Mouse (Mus musculus) midbrain, embryonic 11.5 days (tissue): ENCODE measurements around the gene Ror2. TPM values are rescaled to one million over a fixed set of nuclear protein-coding genes. Genes with fewer than 3 reads are reported as not detected.

ENCODE experiments used
- ATAC-seq: fragments of 200-750 bp; cut with Nextera tagmentation; 2 replicates; pipeline ENCODE4 v1.8.0; 2017; ENCODE audit warnings: moderate TSS enrichment, moderate library complexity; ENCODE audit not compliant: low FRiP score
- DNase-seq: peaks from one replicate; pipeline ENCODE4 v3.0.0; 2015; ENCODE audit warnings: low spot score; ENCODE audit errors: missing footprints
- H3K27ac ChIP-seq: fragments of 300-500 bp; sonication (generic); 2 replicates; pipeline ENCODE4 v1.5.1; 2014; ENCODE audit warnings: low read depth, low read length
- H3K27me3 ChIP-seq: fragments of 300-500 bp; sonication (generic); 2 replicates; pipeline ENCODE4 v1.6.1; 2014; ENCODE audit warnings: mild to moderate bottlenecking, low read length, moderate library complexity, mixed read lengths; ENCODE audit not compliant: control insufficient read depth, insufficient read depth
- H3K36me3 ChIP-seq: fragments of 300-500 bp; sonication (generic); 2 replicates; pipeline ENCODE4 v1.6.1; 2014; ENCODE audit warnings: mild to moderate bottlenecking, low read length, moderate library complexity, mixed read lengths; ENCODE audit not compliant: control insufficient read depth, insufficient read depth
- H3K4me1 ChIP-seq: fragments of 300-500 bp; sonication (generic); 2 replicates; pipeline ENCODE4 v1.6.1; 2014; ENCODE audit warnings: low read length; ENCODE audit not compliant: control insufficient read depth, insufficient read depth
- H3K4me2 ChIP-seq: fragments of 300-500 bp; sonication (generic); 2 replicates; pipeline ENCODE4 v1.6.1; 2014; ENCODE audit warnings: mild to moderate bottlenecking, moderate library complexity
- H3K4me3 ChIP-seq: fragments of 300-500 bp; sonication (generic); 2 replicates; pipeline ENCODE4 v1.5.1; 2014; ENCODE audit warnings: low read depth, low read length
- H3K9ac ChIP-seq: fragments of 300-500 bp; sonication (generic); 2 replicates; pipeline ENCODE4 v1.6.1; 2014; ENCODE audit warnings: low read length
- H3K9me3 ChIP-seq: fragments of 300-500 bp; sonication (generic); 2 replicates; pipeline ENCODE4 v1.6.1; 2016; ENCODE audit warnings: low read length; ENCODE audit not compliant: control insufficient read depth
- WGBS: fragments of 180-500 bp; shearing (Covaris S2); extraction: QIAGEN DNeasy Blood & Tissue Kit; methylation state at CpG from one replicate; pipeline ENCODE4 v1.1.7; 2014; 5-methylcytosine and 5-hydroxymethylcytosine counted together
- polyA plus RNA-seq: library from polyadenylated mRNA; unstranded; fragments of >200 nt; fragmentation: Nextera tagmentation; extraction: Ambion mirVana; gene quantifications from 2 replicates; pipeline ENCODE4 v1.2.1, GENCODE M21; 2014

Ror2 gene
- polyA plus RNA-seq, 1 experiment from 2014 or later: 4.8 TPM

GRCm38 (mm10) chr13:53281604-53282396 lies 4.1 kb downstream of the Ror2 start:
- no peak for ATAC-seq
- H3K4me2 ChIP-seq: no peak overlapping the region
- no peak overlapping the region for H3K9ac ChIP-seq
- H3K36me3 ChIP-seq: no peaks in the 10 kb centered on the region
- H3K4me1 ChIP-seq: peaks cover 3% of the 10 kb centered on the region; the same call in 1 of the 2 replicates
- H3K9me3 ChIP-seq: no peaks in the 10 kb centered on the region
- H3K27me3 ChIP-seq: peaks cover 22% of the 10 kb centered on the region
- DNase-seq: no peak
- no peak overlapping the region for H3K4me3 ChIP-seq
- WGBS: 64% methylated on average over 11 of the region's 11 CpGs
- H3K27ac ChIP-seq: no peak overlapping the region

GRCm38 (mm10) chr13:53278908-53279307 lies 7.0 kb downstream of the Ror2 start:
- H3K36me3 ChIP-seq: no peaks in the 10 kb centered on the region
- no peak for DNase-seq
- no peak for ATAC-seq
- no peaks in the 10 kb centered on the region for H3K27me3 ChIP-seq
- H3K4me3 ChIP-seq: no peak overlapping the region
- H3K4me1 ChIP-seq: no peaks in the 10 kb centered on the region
- no peak overlapping the region for H3K4me2 ChIP-seq
- H3K9ac ChIP-seq: no peak overlapping the region
- 74% methylated on average over 10 of the region's 10 CpGs for WGBS
- no peak overlapping the region for H3K27ac ChIP-seq
- H3K9me3 ChIP-seq: no peaks in the 10 kb centered on the region

- no peaks in the 10 kb centered on the region for H3K9me3 ChIP-seq
- no peak overlapping the region for H3K4me3 ChIP-seq
- no peaks in the 10 kb centered on the region for H3K27me3 ChIP-seq
- WGBS: 75% methylated on average over 7 of the region's 7 CpGs
- H3K36me3 ChIP-seq: no peaks in the 10 kb centered on the region
- no peak overlapping the region for H3K4me2 ChIP-seq
- no peaks in the 10 kb centered on the region for H3K4me1 ChIP-seq
- H3K27ac ChIP-seq: no peak overlapping the region
- DNase-seq (no peak), ATAC-seq (no peak)
- no peak overlapping the region for H3K9ac ChIP-seq
Measured at GRCm38 (mm10) chr13:53276381-53276780, 9.5 kb downstream of the Ror2 start.

GRCm38 (mm10) chr13:53275778-53276177 lies 10.1 kb downstream of the Ror2 start:
- Histone ChIP-seq H3K9me3 (no peaks in the 10 kb centered on the region), H3K27me3 (no peaks in the 10 kb centered on the region), H3K4me3 (no peak overlapping the region), H3K36me3 (no peaks in the 10 kb centered on the region), H3K9ac (no peak overlapping the region), H3K27ac (no peak overlapping the region), H3K4me1 (no peaks in the 10 kb centered on the region), H3K4me2 (no peak overlapping the region)
- 82% methylated on average over 8 of the region's 8 CpGs for WGBS
- ATAC-seq (no peak), DNase-seq (no peak)

GRCm38 (mm10) chr13:53274771-53275170 lies 11.2 kb downstream of the Ror2 start:
- WGBS: 72% methylated on average over 1 of the region's 1 CpGs
- ATAC-seq: no peak

GRCm38 (mm10) chr13:53271595-53271994 lies 14.3 kb downstream of the Ror2 start:
- no peak for ATAC-seq
- H3K4me1 ChIP-seq: no peaks in the 10 kb centered on the region
- no peak overlapping the region for H3K9ac ChIP-seq
- H3K27me3 ChIP-seq: no peaks in the 10 kb centered on the region
- no peak overlapping the region for H3K4me3 ChIP-seq
- 86% methylated on average over 3 of the region's 3 CpGs for WGBS
- no peaks in the 10 kb centered on the region for H3K36me3 ChIP-seq
- no peak overlapping the region for H3K4me2 ChIP-seq
- DNase-seq: no peak
- H3K27ac ChIP-seq: no peak overlapping the region
- no peaks in the 10 kb centered on the region for H3K9me3 ChIP-seq

More at GRCm38 (mm10) chr13:53274771-53275170, 11.2 kb downstream of the Ror2 start:
- no peak overlapping the region for H3K4me3 ChIP-seq
- no peak overlapping the region for H3K4me2 ChIP-seq
- H3K27ac ChIP-seq: no peak overlapping the region
- no peaks in the 10 kb centered on the region for H3K27me3 ChIP-seq
- no peaks in the 10 kb centered on the region for H3K9me3 ChIP-seq
- no peaks in the 10 kb centered on the region for H3K4me1 ChIP-seq
- H3K36me3 ChIP-seq: no peaks in the 10 kb centered on the region
- DNase-seq: no peak
- no peak overlapping the region for H3K9ac ChIP-seq

GRCm38 (mm10) chr13:53270549-53270948 lies 15.4 kb downstream of the Ror2 start:
- no peak overlapping the region for H3K4me2 ChIP-seq
- DNase-seq (no peak), ATAC-seq (no peak)
- 84% methylated on average over 4 of the region's 4 CpGs for WGBS
- H3K4me3 ChIP-seq: no peak overlapping the region
- H3K27me3 ChIP-seq: no peaks in the 10 kb centered on the region
- H3K4me1 ChIP-seq: no peaks in the 10 kb centered on the region
- no peaks in the 10 kb centered on the region for H3K36me3 ChIP-seq
- H3K9me3 ChIP-seq: no peaks in the 10 kb centered on the region
- H3K9ac ChIP-seq: no peak overlapping the region
- no peak overlapping the region for H3K27ac ChIP-seq

- H3K9ac ChIP-seq: no peak overlapping the region
- DNase-seq (no peak), ATAC-seq (no peak)
- no peaks in the 10 kb centered on the region for H3K36me3 ChIP-seq
- H3K9me3 ChIP-seq: no peaks in the 10 kb centered on the region
- H3K27me3 ChIP-seq: no peaks in the 10 kb centered on the region
- H3K27ac ChIP-seq: no peak overlapping the region
- whole genome bisulfite sequencing: 42% methylated on average over 6 of the region's 6 CpGs
- no peaks in the 10 kb centered on the region for H3K4me1 ChIP-seq
- H3K4me2 ChIP-seq: no peak overlapping the region
- no peak overlapping the region for H3K4me3 ChIP-seq
Measured at GRCm38 (mm10) chr13:53268541-53268940, 17.4 kb downstream of the Ror2 start.

GRCm38 (mm10) chr13:53267849-53268248 lies 18.1 kb downstream of the Ror2 start:
- no peaks in the 10 kb centered on the region for H3K36me3 ChIP-seq
- no peak overlapping the region for H3K9ac ChIP-seq
- no peak overlapping the region for H3K4me3 ChIP-seq
- WGBS: 84% methylated on average over 6 of the region's 6 CpGs
- no peak overlapping the region for H3K27ac ChIP-seq
- no peaks in the 10 kb centered on the region for H3K27me3 ChIP-seq
- H3K4me1 ChIP-seq: no peaks in the 10 kb centered on the region
- no peak overlapping the region for H3K4me2 ChIP-seq
- H3K9me3 ChIP-seq: no peaks in the 10 kb centered on the region
- DNase-seq: no peak
- no peak for ATAC-seq
